Mouse (Mus musculus) embryonic facial prominence, embryonic 10.5 days (tissue): ENCODE measurements around the gene C3. TPM values are rescaled to one million over a fixed set of nuclear protein-coding genes. Genes with fewer than 3 reads are reported as not detected.
A peak's percentile ranks its signal among the peaks of the same experiment; 100 is the strongest.

Experiments used
- DNase-seq: peaks from one replicate; pipeline ENCODE4 v3.0.0-alpha.2; 2017; ENCODE audit warnings: low spot score
- H3K27ac ChIP-seq: fragments of 300-500 bp; sonication (generic); replicated peaks from 2 replicates; pipeline ENCODE4 v1.5.1; 2016; ENCODE audit warnings: mild to moderate bottlenecking
- H3K27me3 ChIP-seq: fragments of 300-500 bp; sonication (generic); replicated peaks from 2 replicates; pipeline ENCODE4 v1.6.1; 2016; ENCODE audit warnings: low read depth, mild to moderate bottlenecking; ENCODE audit not compliant: poor library complexity, severe bottlenecking
- H3K36me3 ChIP-seq: fragments of 300-500 bp; sonication (generic); replicated peaks from 2 replicates; pipeline ENCODE4 v1.6.1; 2016; ENCODE audit warnings: mild to moderate bottlenecking, moderate library complexity
- H3K4me1 ChIP-seq: fragments of 300-500 bp; sonication (generic); 2 replicates; pipeline ENCODE4 v1.6.1; 2016
- H3K4me3 ChIP-seq: fragments of 300-500 bp; sonication (generic); 2 replicates; pipeline ENCODE4 v1.5.1; 2016; ENCODE audit warnings: mild to moderate bottlenecking, moderate library complexity
- H3K9me3 ChIP-seq: fragments of 300-500 bp; sonication (generic); 2 replicates; pipeline ENCODE4 v1.6.1; 2016; ENCODE audit warnings: mild to moderate bottlenecking
- WGBS: fragments of 180-500 bp; shearing (Covaris S2); methylation state at CpG from one replicate; pipeline ENCODE4 v1.1.7; 2016; 5-methylcytosine and 5-hydroxymethylcytosine counted together
- polyA plus RNA-seq: library from polyadenylated mRNA; unstranded; fragments of >200 nt; fragmentation: Nextera tagmentation; extraction: Ambion mirVana; gene quantifications from 2 replicates; pipeline ENCODE4 v1.2.1, GENCODE M21; 2016

The C3 gene
- polyA plus RNA-seq, 1 experiment from 2014 or later: 0.32 TPM

GRCm38 (mm10) chr17:57248201-57248699 is 20.3 kb upstream of the C3 start, which contains the start of gene Gpr108:
TSS of gene Gpr108 (minus strand) at chr17:57248446.
- WGBS: 1% methylated on average over 12 of the region's 12 CpGs

GRCm38 (mm10) chr17:57247393-57248200 is 19.7 kb upstream of the C3 start:
- peak; percentile 94 for DNase-seq
- no peaks in the 10 kb centered on the region for H3K9me3 ChIP-seq
- no peaks in the 10 kb centered on the region for H3K27me3 ChIP-seq
- peak overlapping the region; percentile 82 for H3K4me3 ChIP-seq
- under 1% methylated on average over 46 of the region's 46 CpGs for WGBS
- peaks cover 22% of the 10 kb centered on the region for H3K36me3 ChIP-seq
- peak overlapping the region; percentile 97 for H3K27ac ChIP-seq
- H3K4me1 ChIP-seq: peaks cover 34% of the 10 kb centered on the region

More at GRCm38 (mm10) chr17:57248201-57248699, 20.3 kb upstream of the C3 start, which contains the start of gene Gpr108:
- Histone ChIP-seq H3K27me3 (no peaks in the 10 kb centered on the region), H3K4me1 (peaks cover 34% of the 10 kb centered on the region), H3K4me3 (peak within 1 kb of the TSS; percentile 82), H3K27ac (peak within 1 kb of the TSS; percentile 97), H3K36me3 (peaks cover 20% of the 10 kb centered on the region), H3K9me3 (no peaks in the 10 kb centered on the region)
- peak; percentile 87 for DNase-seq

GRCm38 (mm10) chr17:57246663-57247392 is 18.9 kb upstream of the C3 start:
- peak overlapping the region; percentile 82 for H3K4me3 ChIP-seq
- H3K27ac ChIP-seq: peak overlapping the region; percentile 97
- peaks cover 34% of the 10 kb centered on the region for H3K4me1 ChIP-seq
- H3K9me3 ChIP-seq: 0 out of 2 replicates have a peak, but pooled peaks cover 1% of the 10 kb centered on the region
- H3K27me3 ChIP-seq: no peaks in the 10 kb centered on the region
- H3K36me3 ChIP-seq: peaks cover 30% of the 10 kb centered on the region
- DNase-seq: peak; percentile 16
- WGBS: 4% methylated on average over 18 of the region's 18 CpGs

- H3K27ac ChIP-seq: no peak overlapping the region
- H3K27me3 ChIP-seq: no peaks in the 10 kb centered on the region
- 89% methylated on average over 10 of the region's 10 CpGs for whole genome bisulfite sequencing
- 0 out of 2 replicates have a peak, but pooled peaks cover 3% of the 10 kb centered on the region for H3K9me3 ChIP-seq
- H3K4me1 ChIP-seq: peaks cover 26% of the 10 kb centered on the region
- no peak overlapping the region for H3K4me3 ChIP-seq
- peaks cover 35% of the 10 kb centered on the region for H3K36me3 ChIP-seq
- no peak for DNase-seq
Observed at GRCm38 (mm10) chr17:57245311-57245929, 17.5 kb upstream of the C3 start.

GRCm38 (mm10) chr17:57243650-57244370 is 15.9 kb upstream of the C3 start:
- H3K27ac ChIP-seq: no peak overlapping the region
- peaks cover 35% of the 10 kb centered on the region for H3K36me3 ChIP-seq
- H3K4me3 ChIP-seq: no peak overlapping the region
- 71% methylated on average over 10 of the region's 10 CpGs for WGBS
- no peaks in the 10 kb centered on the region for H3K27me3 ChIP-seq
- peaks cover 18% of the 10 kb centered on the region for H3K4me1 ChIP-seq
- H3K9me3 ChIP-seq: 0 out of 2 replicates have a peak, but pooled peaks cover 3% of the 10 kb centered on the region
- no peak for DNase-seq

GRCm38 (mm10) chr17:57237181-57237580 is 9.2 kb upstream of the C3 start:
- no peak overlapping the region for H3K4me3 ChIP-seq
- H3K27me3 ChIP-seq: no peaks in the 10 kb centered on the region
- H3K9me3 ChIP-seq: 0 out of 2 replicates have a peak, but pooled peaks cover 3% of the 10 kb centered on the region
- H3K36me3 ChIP-seq: peaks cover 50% of the 10 kb centered on the region
- DNase-seq: no peak
- no peak overlapping the region for H3K27ac ChIP-seq
- 92% methylated on average over 9 of the region's 9 CpGs for WGBS
- peaks cover 4% of the 10 kb centered on the region; the same call in 1 of the 2 replicates for H3K4me1 ChIP-seq

- Histone ChIP-seq H3K4me3 (no peak overlapping the region), H3K27me3 (no peaks in the 10 kb centered on the region), H3K4me1 (peaks cover 4% of the 10 kb centered on the region; the same call in 1 of the 2 replicates), H3K36me3 (peaks cover 41% of the 10 kb centered on the region), H3K27ac (no peak overlapping the region), H3K9me3 (no peaks in the 10 kb centered on the region)
- DNase-seq: no peak
- WGBS: 90% methylated on average over 5 of the region's 5 CpGs
Observed at GRCm38 (mm10) chr17:57235803-57236202, 7.9 kb upstream of the C3 start.

- DNase-seq: no peak
- H3K9me3 ChIP-seq: no peaks in the 10 kb centered on the region
- H3K27me3 ChIP-seq: no peaks in the 10 kb centered on the region
- no peak overlapping the region for H3K4me3 ChIP-seq
- H3K4me1 ChIP-seq: peaks cover 4% of the 10 kb centered on the region; the same call in 1 of the 2 replicates
- 83% methylated on average over 12 of the region's 12 CpGs for WGBS
- peaks cover 41% of the 10 kb centered on the region for H3K36me3 ChIP-seq
- no peak overlapping the region for H3K27ac ChIP-seq
Observed at GRCm38 (mm10) chr17:57234254-57234928, 6.5 kb upstream of the C3 start.

- WGBS: 52% methylated on average over 7 of the region's 7 CpGs
- H3K4me3 ChIP-seq: no peak overlapping the region
- no peaks in the 10 kb centered on the region for H3K9me3 ChIP-seq
- no peak overlapping the region for H3K27ac ChIP-seq
- peaks cover 4% of the 10 kb centered on the region; the same call in 1 of the 2 replicates for H3K4me1 ChIP-seq
- H3K27me3 ChIP-seq: no peaks in the 10 kb centered on the region
- peaks cover 41% of the 10 kb centered on the region for H3K36me3 ChIP-seq
- DNase-seq: no peak
Observed at GRCm38 (mm10) chr17:57233038-57233437, 5.1 kb upstream of the C3 start.

GRCm38 (mm10) chr17:57232200-57232599 is 4.3 kb upstream of the C3 start:
- Histone ChIP-seq H3K4me1 (peaks cover 4% of the 10 kb centered on the region; the same call in 1 of the 2 replicates), H3K27me3 (no peaks in the 10 kb centered on the region), H3K9me3 (no peaks in the 10 kb centered on the region), H3K4me3 (no peak overlapping the region), H3K27ac (no peak overlapping the region), H3K36me3 (peaks cover 32% of the 10 kb centered on the region)
- DNase-seq: no peak
- 80% methylated on average over 1 of the region's 1 CpGs for WGBS

GRCm38 (mm10) chr17:57231321-57231771 is 3.4 kb upstream of the C3 start:
- Histone ChIP-seq H3K27ac (no peak overlapping the region), H3K4me1 (peaks cover 4% of the 10 kb centered on the region; the same call in 1 of the 2 replicates), H3K9me3 (no peaks in the 10 kb centered on the region), H3K4me3 (no peak overlapping the region), H3K27me3 (no peaks in the 10 kb centered on the region), H3K36me3 (peaks cover 24% of the 10 kb centered on the region)
- DNase-seq: no peak
